Mouse (Mus musculus) frontal cortex, postnatal 10 days (tissue): Measurements from ENCODE around the gene 1700001O22Rik.
A peak's percentile ranks its signal among the peaks of the same experiment; 100 is the strongest.

ENCODE experiments used
- DNase-seq, 2 experiments: peaks; one replicate each; pipeline ENCODE4 v3.0.0; 2022; ENCODE audit warnings: low spot score in 2 of 2, mixed read lengths in 1 of 2

Gene 1700001O22Rik

DNA sequence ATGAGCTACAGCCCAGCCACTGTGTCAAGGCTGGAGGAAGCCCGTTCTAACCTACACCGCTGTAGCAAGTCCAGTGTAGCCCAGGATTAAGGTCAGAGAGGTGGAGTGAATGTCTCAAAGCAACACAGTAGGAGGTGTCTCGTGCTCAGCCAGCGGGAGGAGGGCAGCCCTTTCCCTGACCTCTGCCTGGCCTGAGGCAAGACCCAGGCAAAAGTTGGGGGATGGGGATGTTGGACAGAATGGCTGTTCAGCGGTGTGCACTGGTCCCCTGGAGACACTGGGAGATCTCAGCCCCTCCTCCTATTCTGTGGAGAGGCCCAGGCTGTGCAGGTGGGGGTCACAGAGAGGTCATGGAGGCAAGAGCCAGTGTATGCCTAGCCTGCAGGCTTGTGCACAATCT is 24.2 kb downstream of the 1700001O22Rik start:
- DNase-seq, result no peak

- no peak for DNase-seq
These were observed 25.2 kb downstream of the 1700001O22Rik start for GRCm38 (mm10) chr2:30778235-30778634.

- no peak for DNase-seq
These were observed 26.2 kb downstream of the 1700001O22Rik start for GRCm38 (mm10) chr2:30777266-30777665.

GRCm38 (mm10) chr2:30775955-30776354 is 27.5 kb downstream of the 1700001O22Rik start:
- DNase-seq, result no peak

GRCm38 (mm10) chr2:30773313-30774005 is 30.0 kb downstream of the 1700001O22Rik start:
- no peak for DNase-seq

- no peak for DNase-seq
These were observed 30.7 kb downstream of the 1700001O22Rik start for GRCm38 (mm10) chr2:30772581-30773312.

- DNase-seq, result peak; percentile 70 to 73
These were observed 31.5 kb downstream of the 1700001O22Rik start for GRCm38 (mm10) chr2:30771806-30772460.

GRCm38 (mm10) chr2:30771368-30771805 is 32.1 kb downstream of the 1700001O22Rik start:
- DNase-seq, result no peak

- no peak for DNase-seq
These were observed 34.3 kb downstream of the 1700001O22Rik start for GRCm38 (mm10) chr2:30769187-30769586.

GRCm38 (mm10) chr2:30768529-30768928 is 34.9 kb downstream of the 1700001O22Rik start:
- DNase-seq, result no peak

- DNase-seq, result no peak
These were observed 35.7 kb downstream of the 1700001O22Rik start for GRCm38 (mm10) chr2:30767626-30768240.

GRCm38 (mm10) chr2:30766446-30766845 is 37.0 kb downstream of the 1700001O22Rik start:
- DNase-seq, result no peak

- DNase-seq, result no peak
These were observed 42.8 kb downstream of the 1700001O22Rik start for GRCm38 (mm10) chr2:30760706-30761105.

GRCm38 (mm10) chr2:30759858-30760547 is 43.5 kb downstream of the 1700001O22Rik start:
- no peak for DNase-seq

- DNase-seq, result no peak
These were observed 44.0 kb downstream of the 1700001O22Rik start for GRCm38 (mm10) chr2:30759442-30759841.

- no peak for DNase-seq
These were observed 44.4 kb downstream of the 1700001O22Rik start for GRCm38 (mm10) chr2:30759088-30759374.

- peak; percentile 61 to 73 for DNase-seq
These were observed 44.9 kb downstream of the 1700001O22Rik start for GRCm38 (mm10) chr2:30758341-30759087.

GRCm38 (mm10) chr2:30756962-30757715 is 46.3 kb downstream of the 1700001O22Rik start:
- no peak for DNase-seq

DNA sequence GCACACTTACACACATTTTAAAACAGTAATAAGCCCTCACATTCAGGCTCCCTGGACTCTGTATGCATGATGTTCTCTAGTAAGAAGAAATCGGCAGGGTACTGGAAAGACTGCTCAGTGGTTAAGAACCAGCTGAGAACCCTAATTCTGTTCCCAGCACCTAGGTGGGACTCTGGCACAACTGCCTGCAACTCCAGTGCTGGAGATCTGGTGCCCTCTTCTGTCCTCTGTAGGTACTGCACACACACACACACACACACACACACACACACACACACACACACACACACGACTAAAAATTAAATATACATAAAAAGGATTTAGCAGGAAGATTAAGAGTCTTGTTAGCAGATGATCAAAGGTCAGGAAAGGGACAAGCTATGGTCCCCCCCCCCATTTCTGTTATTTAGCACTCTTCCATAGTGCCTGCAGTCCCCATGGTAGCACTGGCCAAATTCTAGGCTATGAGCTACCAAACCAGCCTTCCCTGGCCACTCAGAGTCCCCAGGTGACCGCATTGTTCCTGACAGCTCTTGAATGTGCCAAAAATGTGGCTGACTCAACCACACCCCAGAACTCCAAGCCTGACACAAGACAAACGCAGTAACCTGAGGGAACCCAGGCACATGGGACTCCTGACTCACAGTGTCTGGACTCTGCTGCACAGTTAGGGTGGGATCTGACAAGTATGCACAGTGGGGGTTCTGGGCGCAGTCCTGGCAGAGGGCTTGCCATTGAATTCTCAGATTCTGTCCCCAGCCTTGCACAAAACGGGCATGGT is 47.3 kb downstream of the 1700001O22Rik start:
- DNase-seq, result no peak
